Mouse (Mus musculus): Measurements from ENCODE around the gene Lpin1. TPM values are rescaled to one million over a fixed set of nuclear protein-coding genes. Genes with fewer than 3 reads are reported as not detected.

Gene Lpin1
- polyA plus RNA-seq, 1 experiment from 2014 or later: 21.7 TPM

GRCm38 (mm10) chr12:16634075-16634813 is 23.5 kb upstream of the Lpin1 start:
- Histone ChIP-seq H3K27ac (no peak overlapping the region), H3K36me3 (ENCODE audit: inconsistent target) (no peaks in the 10 kb centered on the region), H3K4me3 (ENCODE audit: inconsistent target) (no peak overlapping the region), H3K79me2 (ENCODE audit: inconsistent target) (no peaks in the 10 kb centered on the region)
- WGBS (ENCODE audit: missing documents): 43% methylated on average over 14 of the region's 14 CpGs

GRCm38 (mm10) chr12:16633235-16633634 is 22.5 kb upstream of the Lpin1 start:
- Histone ChIP-seq H3K79me2 (ENCODE audit: inconsistent target) (no peaks in the 10 kb centered on the region), H3K27ac (no peak overlapping the region), H3K4me3 (ENCODE audit: inconsistent target) (no peak overlapping the region), H3K36me3 (ENCODE audit: inconsistent target) (no peaks in the 10 kb centered on the region)
- WGBS (ENCODE audit: missing documents): 95% methylated on average over 6 of the region's 6 CpGs

- Histone ChIP-seq H3K36me3 (ENCODE audit: inconsistent target) (no peaks in the 10 kb centered on the region), H3K4me3 (ENCODE audit: inconsistent target) (no peak overlapping the region), H3K79me2 (ENCODE audit: inconsistent target) (no peaks in the 10 kb centered on the region), H3K27ac (no peak overlapping the region)
- WGBS (ENCODE audit: missing documents): 0% methylated on average over 2 of the region's 2 CpGs
Observed at GRCm38 (mm10) chr12:16631423-16631822, 20.7 kb upstream of the Lpin1 start.

- 100% methylated on average over 1 of the region's 1 CpGs for WGBS (ENCODE audit: missing documents)
- H3K79me2 ChIP-seq (ENCODE audit: inconsistent target): no peaks in the 10 kb centered on the region
- no peaks in the 10 kb centered on the region for H3K36me3 ChIP-seq (ENCODE audit: inconsistent target)
- no peak overlapping the region for H3K27ac ChIP-seq
- H3K4me3 ChIP-seq (ENCODE audit: inconsistent target): no peak overlapping the region
Observed at GRCm38 (mm10) chr12:16630866-16631185, 20.1 kb upstream of the Lpin1 start.

GRCm38 (mm10) chr12:16630152-16630865 is 19.5 kb upstream of the Lpin1 start:
- WGBS (ENCODE audit: missing documents): 34% methylated on average over 7 of the region's 7 CpGs
- H3K27ac ChIP-seq: no peak overlapping the region
- no peaks in the 10 kb centered on the region for H3K79me2 ChIP-seq (ENCODE audit: inconsistent target)
- H3K36me3 ChIP-seq (ENCODE audit: inconsistent target): no peaks in the 10 kb centered on the region
- H3K4me3 ChIP-seq (ENCODE audit: inconsistent target): no peak overlapping the region

- H3K27ac ChIP-seq: no peak overlapping the region
- 78% methylated on average over 3 of the region's 3 CpGs for WGBS (ENCODE audit: missing documents)
Observed at GRCm38 (mm10) chr12:16620230-16620629, 9.5 kb upstream of the Lpin1 start.

GRCm38 (mm10) chr12:16619453-16619852 is 8.7 kb upstream of the Lpin1 start:
- Histone ChIP-seq H3K27ac (no peak overlapping the region), H3K79me2 (ENCODE audit: inconsistent target) (no peaks in the 10 kb centered on the region), H3K4me3 (ENCODE audit: inconsistent target) (no peak overlapping the region), H3K36me3 (ENCODE audit: inconsistent target) (no peaks in the 10 kb centered on the region)
- 92% methylated on average over 6 of the region's 6 CpGs for WGBS (ENCODE audit: missing documents)

More at GRCm38 (mm10) chr12:16620230-16620629, 9.5 kb upstream of the Lpin1 start:
- H3K79me2 ChIP-seq (ENCODE audit: inconsistent target): no peaks in the 10 kb centered on the region
- H3K36me3 ChIP-seq (ENCODE audit: inconsistent target): no peaks in the 10 kb centered on the region
- no peak overlapping the region for H3K4me3 ChIP-seq (ENCODE audit: inconsistent target)

- H3K4me3 ChIP-seq (ENCODE audit: inconsistent target): no peak overlapping the region
- H3K27ac ChIP-seq: no peak overlapping the region
- no peaks in the 10 kb centered on the region for H3K79me2 ChIP-seq (ENCODE audit: inconsistent target)
- H3K36me3 ChIP-seq (ENCODE audit: inconsistent target): no peaks in the 10 kb centered on the region
- WGBS (ENCODE audit: missing documents): 78% methylated on average over 11 of the region's 12 CpGs
Observed at GRCm38 (mm10) chr12:16618512-16619274, 7.9 kb upstream of the Lpin1 start.

GRCm38 (mm10) chr12:16615738-16616137 is 5.0 kb upstream of the Lpin1 start:
- WGBS (ENCODE audit: missing documents): 100% methylated on average over 2 of the region's 2 CpGs
- Histone ChIP-seq H3K27ac (no peak overlapping the region), H3K79me2 (ENCODE audit: inconsistent target) (no peaks in the 10 kb centered on the region), H3K4me3 (ENCODE audit: inconsistent target) (no peak overlapping the region), H3K36me3 (ENCODE audit: inconsistent target) (no peaks in the 10 kb centered on the region)

GRCm38 (mm10) chr12:16614556-16614955 is 3.8 kb upstream of the Lpin1 start:
- Histone ChIP-seq H3K4me3 (ENCODE audit: inconsistent target) (no peak overlapping the region), H3K79me2 (ENCODE audit: inconsistent target) (no peaks in the 10 kb centered on the region), H3K36me3 (ENCODE audit: inconsistent target) (no peaks in the 10 kb centered on the region), H3K27ac (no peak overlapping the region)
- 71% methylated on average over 3 of the region's 3 CpGs for WGBS (ENCODE audit: missing documents)

GRCm38 (mm10) chr12:16605624-16606023 is 5.1 kb downstream of the Lpin1 start:
- WGBS (ENCODE audit: missing documents): 77% methylated on average over 4 of the region's 5 CpGs

GRCm38 (mm10) chr12:16602271-16602670 is 8.5 kb downstream of the Lpin1 start:
- Histone ChIP-seq H3K4me3 (ENCODE audit: inconsistent target) (no peak overlapping the region), H3K27ac (no peak overlapping the region), H3K36me3 (ENCODE audit: inconsistent target) (no peaks in the 10 kb centered on the region), H3K79me2 (ENCODE audit: inconsistent target) (no peaks in the 10 kb centered on the region)
- WGBS (ENCODE audit: missing documents): 89% methylated on average over 4 of the region's 4 CpGs

More at GRCm38 (mm10) chr12:16605624-16606023, 5.1 kb downstream of the Lpin1 start:
- H3K36me3 ChIP-seq (ENCODE audit: inconsistent target): no peaks in the 10 kb centered on the region
- H3K27ac ChIP-seq: no peak overlapping the region
- H3K79me2 ChIP-seq (ENCODE audit: inconsistent target): no peaks in the 10 kb centered on the region
- no peak overlapping the region for H3K4me3 ChIP-seq (ENCODE audit: inconsistent target)

- H3K27ac ChIP-seq: no peak overlapping the region
- H3K4me3 ChIP-seq (ENCODE audit: inconsistent target): no peak overlapping the region
- no peaks in the 10 kb centered on the region for H3K36me3 ChIP-seq (ENCODE audit: inconsistent target)
- 35% methylated on average over 1 of the region's 1 CpGs for WGBS (ENCODE audit: missing documents)
- no peaks in the 10 kb centered on the region for H3K79me2 ChIP-seq (ENCODE audit: inconsistent target)
Observed at GRCm38 (mm10) chr12:16600374-16600773, 10.4 kb downstream of the Lpin1 start.

GRCm38 (mm10) chr12:16599359-16599758 is 11.4 kb downstream of the Lpin1 start:
- Histone ChIP-seq H3K4me3 (ENCODE audit: inconsistent target) (no peak overlapping the region), H3K27ac (no peak overlapping the region), H3K36me3 (ENCODE audit: inconsistent target) (no peaks in the 10 kb centered on the region), H3K79me2 (ENCODE audit: inconsistent target) (no peaks in the 10 kb centered on the region)
- 94% methylated on average over 3 of the region's 3 CpGs for WGBS (ENCODE audit: missing documents)

- H3K79me2 ChIP-seq (ENCODE audit: inconsistent target): no peaks in the 10 kb centered on the region
- no peaks in the 10 kb centered on the region for H3K36me3 ChIP-seq (ENCODE audit: inconsistent target)
- no peak overlapping the region for H3K4me3 ChIP-seq (ENCODE audit: inconsistent target)
- H3K27ac ChIP-seq: no peak overlapping the region
- WGBS (ENCODE audit: missing documents): 99% methylated on average over 7 of the region's 7 CpGs
Observed at GRCm38 (mm10) chr12:16593761-16594160, 17.0 kb downstream of the Lpin1 start.

Measured in macrophage (primary cell).